Mouse (Mus musculus) lung, adult 2 months (tissue): ENCODE data around the gene Hexa.

Experiments used
- CTCF ChIP-seq: fragments of 200-500 bp; IDR thresholded peaks from 2 replicates; pipeline ENCODE4 v1.5.1; 2011; ENCODE audit warnings: mild to moderate bottlenecking, low read length, control low read depth; ENCODE audit not compliant: insufficient read depth
- POLR2A ChIP-seq: fragments of 200-500 bp; IDR thresholded peaks from 2 replicates; pipeline ENCODE4 v1.6.1; 2011; ENCODE audit warnings: low read depth, mild to moderate bottlenecking, control low read depth, low read length, borderline replicate concordance; ENCODE audit errors: extremely low read depth

DNA sequence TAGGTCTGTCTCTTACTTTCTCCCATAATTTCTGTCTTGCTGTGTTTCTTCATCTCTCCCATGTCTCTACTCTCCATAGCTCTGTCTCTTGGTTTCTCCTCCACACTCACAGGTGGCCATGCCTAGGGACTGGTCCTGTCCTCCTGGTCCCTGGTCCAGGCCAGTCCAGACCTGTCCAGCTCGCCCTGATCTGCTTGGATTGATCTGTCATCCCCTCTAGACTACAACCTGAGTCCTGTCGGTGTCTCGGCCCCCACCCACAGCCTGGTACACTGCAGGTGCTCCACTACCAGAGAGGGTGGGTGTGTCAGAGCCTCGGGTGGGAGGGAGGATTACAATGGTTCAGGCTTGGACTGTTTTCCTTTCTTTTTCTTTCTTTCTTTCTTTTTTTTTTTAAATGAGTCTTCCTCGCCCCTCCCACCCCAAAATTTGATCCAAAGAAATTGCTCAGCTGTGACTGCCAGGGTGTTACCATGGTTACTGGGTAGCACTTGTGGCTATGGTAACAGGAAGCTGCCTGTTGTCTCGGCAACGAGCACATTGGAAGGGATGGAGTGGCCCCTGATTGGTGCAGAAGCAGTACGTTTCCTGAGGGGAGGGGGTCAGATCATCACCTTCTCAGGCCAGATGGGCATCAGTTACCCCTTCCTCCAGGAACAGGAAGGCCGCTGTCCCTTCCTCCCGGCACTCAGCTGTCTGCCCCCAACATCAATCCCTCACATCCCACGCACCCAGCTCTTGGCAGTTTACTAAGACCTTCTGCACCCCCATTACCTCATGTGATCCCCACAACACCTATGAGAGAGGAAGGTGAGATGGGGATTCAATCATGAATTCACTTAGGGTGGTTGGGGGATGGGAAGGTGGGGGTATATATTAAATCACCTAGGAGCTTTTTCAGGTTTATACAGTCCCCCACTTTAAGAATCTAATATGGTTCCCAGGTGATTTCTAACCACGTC lies 49.7 kb downstream of the Hexa start:
- TF ChIP-seq POLR2A: no peak
- no peak for TF ChIP-seq CTCF
